Mouse (Mus musculus) intestine, embryonic 14.5 days (tissue): ENCODE data around the gene Mertk. TPM values are rescaled to one million over a fixed set of nuclear protein-coding genes. Genes with fewer than 3 reads are reported as not detected.

Experiments used
- ATAC-seq: fragments of 200-750 bp; cut with Nextera tagmentation; replicated peaks from 2 replicates; pipeline ENCODE4 v1.8.0; 2017; ENCODE audit warnings: low read depth, moderate number of reproducible peaks, moderate TSS enrichment, moderate library complexity; ENCODE audit not compliant: low FRiP score, low TSS enrichment
- DNase-seq: peaks from one replicate; pipeline ENCODE4 v3.0.0-alpha.2; 2018; ENCODE audit warnings: low spot score
- H3K27ac ChIP-seq: fragments of 300-500 bp; sonication (generic); 2 replicates; pipeline ENCODE4 v1.5.1; 2014; ENCODE audit warnings: low read depth, mild to moderate bottlenecking, control low read depth
- H3K27me3 ChIP-seq: fragments of 300-500 bp; sonication (generic); replicated peaks from 2 replicates; pipeline ENCODE4 v1.6.1; 2014; ENCODE audit warnings: low read length, control low read depth; ENCODE audit not compliant: control insufficient read depth, insufficient read depth
- H3K36me3 ChIP-seq: fragments of 300-500 bp; sonication (generic); 2 replicates; pipeline ENCODE4 v1.6.1; 2014; ENCODE audit warnings: low read length, control low read depth; ENCODE audit not compliant: control insufficient read depth, insufficient read depth
- H3K4me1 ChIP-seq: fragments of 300-500 bp; sonication (generic); replicated peaks from 2 replicates; pipeline ENCODE4 v1.6.1; 2014; ENCODE audit warnings: low read length, control low read depth, mixed read lengths; ENCODE audit not compliant: control insufficient read depth, insufficient read depth
- H3K4me2 ChIP-seq: fragments of 300-500 bp; sonication (generic); 2 replicates; pipeline ENCODE4 v1.6.1; 2014; ENCODE audit warnings: low read length
- H3K4me3 ChIP-seq: fragments of 300-500 bp; sonication (generic); 2 replicates; pipeline ENCODE4 v1.5.1; 2014; ENCODE audit warnings: low read depth, low read length, control low read depth, mixed read lengths
- H3K9ac ChIP-seq: fragments of 300-500 bp; sonication (generic); 2 replicates; pipeline ENCODE4 v1.6.1; 2014; ENCODE audit warnings: mild to moderate bottlenecking, low read length
- H3K9me3 ChIP-seq: fragments of 300-500 bp; sonication (generic); 2 replicates; pipeline ENCODE4 v1.6.1; 2016; ENCODE audit warnings: low read length, control low read depth; ENCODE audit not compliant: control insufficient read depth
- WGBS: fragments of 180-500 bp; shearing (Covaris S2); extraction: QIAGEN DNeasy Blood & Tissue Kit; methylation state at CpG from one replicate; pipeline ENCODE4 v1.1.7; 2014; 5-methylcytosine and 5-hydroxymethylcytosine counted together
- polyA plus RNA-seq: library from polyadenylated mRNA; unstranded; fragments of >200 nt; fragmentation: Nextera tagmentation; extraction: Ambion mirVana; gene quantifications from 2 replicates; pipeline ENCODE4 v1.2.1, GENCODE M21; 2014

The Mertk gene
- polyA plus RNA-seq, 1 experiment from 2014 or later: 7.0 TPM

- Histone ChIP-seq H3K4me1 (peaks cover 5% of the 10 kb centered on the region; the same call in 1 of the 2 replicates), H3K27ac (no peak overlapping the region), H3K4me3 (no peak overlapping the region), H3K9me3 (no peaks in the 10 kb centered on the region), H3K9ac (no peak overlapping the region), H3K36me3 (peaks cover 80% of the 10 kb centered on the region), H3K27me3 (no peaks in the 10 kb centered on the region), H3K4me2 (no peak overlapping the region)
- no peak for ATAC-seq
- DNase-seq: no peak
- WGBS: 86% methylated on average over 2 of the region's 2 CpGs
Observed at GRCm38 (mm10) chr2:128850036-128850435, 151.3 kb downstream of the Mertk start.

Other genes with a start within 250 kb of the Mertk start
- not detected in 2 replicates for gene Spdye4c, start 107.7 kb upstream of the Mertk start, polyA plus RNA-seq
- 80.4 and 84.8 TPM in 2 replicates for gene Anapc1, start 11.6 kb upstream of the Mertk start, polyA plus RNA-seq
- 34.2 and 36.8 TPM in 2 replicates for gene Tmem87b, start 119.2 kb downstream of the Mertk start, polyA plus RNA-seq
- 6.4 and 7.0 TPM in 2 replicates for gene Fbln7, start 164.0 kb downstream of the Mertk start, polyA plus RNA-seq
- 10.2 and 11.5 TPM in 2 replicates for gene Zc3h8, start 245.1 kb downstream of the Mertk start, polyA plus RNA-seq